Mouse (Mus musculus) adrenal gland, postnatal 10 days (tissue): ENCODE results near the gene March9. TPM values are rescaled to one million over a fixed set of nuclear protein-coding genes. Genes with fewer than 3 reads are reported as not detected.

ENCODE experiments used
- DNase-seq: peaks from one replicate; pipeline ENCODE4 v3.0.0; 2021; ENCODE audit warnings: mixed read lengths
- total RNA-seq, 2 experiments: library from RNA; stranded (reverse); gene quantifications; 2 replicates each; pipeline ENCODE4 v1.2.3; 2021

Gene March9
- total RNA-seq, 2 experiments from 2014 or later = 6.5 to 6.9 TPM

- DNase-seq = no peak
Measured at GRCm38 (mm10) chr10:127033301-127033741, 26.7 kb downstream of the March9 start.

- DNase-seq = peak; percentile 97
Measured at GRCm38 (mm10) chr10:127030336-127031296, 29.4 kb downstream of the March9 start, which contains the start of gene Tsfm. Gene Tsfm, minus strand, starts transcription at chr10:127030840.

GRCm38 (mm10) chr10:127018422-127018821, 41.6 kb downstream of the March9 start:
- DNase-seq = no peak

- DNase-seq = no peak
Measured at GRCm38 (mm10) chr10:127017071-127017470, 42.9 kb downstream of the March9 start.

GRCm38 (mm10) chr10:127016488-127016887, 43.5 kb downstream of the March9 start:
- no peak for DNase-seq

Other genes starting within 250 kb of the March9 start
- gene Atp23, start 158.8 kb downstream of the March9 start, total RNA-seq = 10 to 100 TPM in 1 of 2 experiments, 1 to 10 TPM in 1; 7.4 to 11.3 TPM
- gene Ctdsp2, start 81.5 kb downstream of the March9 start, total RNA-seq = 100 to 1,000 TPM; 137 to 168 TPM
- gene Avil, start 59.5 kb downstream of the March9 start, total RNA-seq = 1 to 10 TPM in 1 of 2 experiments, under 1 TPM in 1; 0.72 to 2.1 TPM
- gene Tsfm, start 29.3 kb downstream of the March9 start, total RNA-seq = 10 to 100 TPM; 74.9 to 76.1 TPM
- 10 to 100 TPM; 14.9 to 17.6 TPM for gene Mettl1, start 18.8 kb downstream of the March9 start, total RNA-seq
- under 1 TPM; 0.24 to 0.42 TPM for gene Eef1akmt3, start 18.7 kb downstream of the March9 start, total RNA-seq
- under 1 TPM; 0.27 to 0.30 TPM for gene Cyp27b1, start 11.9 kb downstream of the March9 start, total RNA-seq
- gene Cdk4, start 3.4 kb upstream of the March9 start, total RNA-seq = 100 to 1,000 TPM; 267 to 302 TPM
- 10 to 100 TPM; 81.7 to 94.3 TPM for gene Tspan31, start 10.1 kb upstream of the March9 start, total RNA-seq
- gene Agap2, start 15.1 kb upstream of the March9 start, total RNA-seq = 1 to 10 TPM; 5.7 to 6.2 TPM
- gene Os9, start 60.9 kb upstream of the March9 start, total RNA-seq = 10 to 100 TPM; 82.0 to 88.6 TPM
- 10 to 100 TPM; 12.7 to 16.3 TPM for gene B4galnt1, start 105.0 kb upstream of the March9 start, total RNA-seq
- 10 to 100 TPM in 1 of 2 experiments, 1 to 10 TPM in 1; 7.4 to 13.7 TPM for gene Slc26a10, start 120.5 kb upstream of the March9 start, total RNA-seq
- 10 to 100 TPM; 18.1 to 26.5 TPM for gene Arhgef25, start 129.9 kb upstream of the March9 start, total RNA-seq
- gene Dtx3, start 135.5 kb upstream of the March9 start, total RNA-seq = 10 to 100 TPM; 48.3 to 69.4 TPM
- 10 to 100 TPM; 27.7 to 30.9 TPM for gene Pip4k2c, start 151.4 kb upstream of the March9 start, total RNA-seq
- 10 to 100 TPM in 1 of 2 experiments, 1 to 10 TPM in 1; 7.4 to 16.9 TPM for gene Kif5a, start 203.2 kb upstream of the March9 start, total RNA-seq
- gene Dctn2, start 206.2 kb upstream of the March9 start, total RNA-seq = 100 to 1,000 TPM; 151 to 164 TPM
- gene Mbd6, start 228.8 kb upstream of the March9 start, total RNA-seq = 10 to 100 TPM; 42.9 to 66.4 TPM